Mouse (Mus musculus): ENCODE measurements at regions not wholly inside any gene's neighbourhood (a gene's known extent, or its start where the extent isn't known, plus 50 kb on each side); places are given as distances from the start of the nearest gene placed in this dataset.

GRCm38 (mm10) chr8:26688745-26689478 lies 288.2 kb upstream of the Zfp703 start:
- no peak for DNase-seq (ENCODE audit: low spot score in 2 of 2)

GRCm38 (mm10) chr8:26689479-26690177 lies 287.5 kb upstream of the Zfp703 start:
- DNase-seq (ENCODE audit: low spot score in 2 of 2) = no peak

- no peak for DNase-seq (ENCODE audit: low spot score in 2 of 2)
These were observed 286.9 kb upstream of the Zfp703 start for GRCm38 (mm10) chr8:26690178-26690735.

DNA sequence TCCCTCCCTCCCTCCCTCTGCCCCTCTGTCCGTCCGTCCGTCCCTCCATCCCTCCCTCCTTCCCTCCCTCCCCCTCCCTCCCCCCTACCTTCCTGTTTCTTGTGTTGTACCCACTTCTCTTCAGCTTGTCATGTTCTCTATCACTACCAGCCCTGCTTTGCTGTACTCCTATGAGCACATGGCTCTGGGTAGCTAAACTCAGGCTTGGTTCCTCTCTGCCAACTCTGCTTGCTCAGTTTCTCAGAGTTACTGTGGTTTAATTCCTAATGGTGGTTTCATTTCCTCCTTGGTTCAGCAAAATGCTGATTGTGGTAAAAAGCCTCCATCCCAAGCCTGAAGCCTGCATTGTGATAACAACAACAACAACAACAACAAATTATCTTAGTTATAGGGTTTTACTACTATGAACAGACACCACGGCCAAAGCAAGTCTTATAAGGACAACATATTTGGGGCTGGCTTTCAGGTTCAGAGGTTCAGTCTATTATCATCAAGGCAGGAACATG lies 279.5 kb upstream of the Zfp703 start:
- DNase-seq (ENCODE audit: low spot score in 2 of 2) = no peak

- DNase-seq (ENCODE audit: low spot score in 2 of 2) = peak; percentile 9 to 52
These were observed 278.5 kb upstream of the Zfp703 start for GRCm38 (mm10) chr8:26698580-26698979.

DNA sequence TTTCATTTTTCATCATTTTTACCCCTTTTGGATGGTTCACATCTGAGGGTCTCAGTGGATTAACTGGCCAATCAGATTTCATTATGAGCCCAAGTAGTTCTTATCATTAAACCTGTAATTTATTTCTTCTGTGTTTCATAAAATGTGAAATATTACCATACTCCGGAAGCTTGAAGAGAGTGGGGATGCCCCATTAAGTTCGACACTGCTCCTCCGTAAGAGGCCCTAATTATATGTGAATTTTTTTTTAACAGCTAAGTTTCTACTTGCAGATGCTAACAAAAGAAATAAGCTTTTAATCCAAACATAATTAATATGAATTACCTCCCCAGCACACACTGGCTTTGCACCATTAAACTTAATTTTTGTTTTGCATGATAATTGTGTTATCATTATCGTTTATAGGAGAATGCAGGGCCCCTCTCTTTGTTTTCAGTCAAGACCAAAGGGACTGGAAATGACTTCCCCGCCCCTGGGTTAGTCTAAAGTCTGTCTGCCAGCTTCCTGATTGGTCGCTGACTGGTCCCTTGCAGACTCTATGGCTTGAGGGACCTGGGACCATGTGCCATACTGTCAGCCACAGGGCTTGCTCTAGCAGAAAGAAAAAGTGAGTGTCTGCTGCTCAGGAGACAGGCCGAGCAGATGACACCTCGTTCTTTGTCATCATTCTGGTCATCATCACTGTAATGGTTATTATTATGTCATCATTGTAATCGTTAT lies 270.9 kb upstream of the Zfp703 start:
- no peak for DNase-seq (ENCODE audit: low spot score in 2 of 2)

DNA sequence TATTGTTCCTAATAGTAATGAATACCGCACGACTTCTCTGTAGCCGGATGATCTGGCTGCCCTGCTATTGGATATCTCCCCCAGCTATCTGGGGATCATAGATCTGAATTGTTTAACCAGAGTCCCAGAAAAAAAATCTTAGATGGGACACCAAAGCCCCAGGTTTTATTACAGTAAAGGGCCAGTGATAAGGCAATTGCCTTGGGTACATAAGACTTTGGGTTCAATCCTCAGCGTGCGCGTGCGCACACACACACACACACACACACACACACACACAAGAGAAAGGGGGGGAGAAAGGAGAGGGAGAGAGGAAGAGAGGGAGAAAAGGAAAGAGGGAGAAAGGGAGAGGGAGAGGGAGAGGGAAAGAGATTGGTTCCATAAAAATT lies 270.4 kb upstream of the Zfp703 start:
- DNase-seq (ENCODE audit: low spot score in 2 of 2) = no peak

GRCm38 (mm10) chr8:26713836-26714235 lies 263.3 kb upstream of the Zfp703 start:
- no peak for DNase-seq (ENCODE audit: low spot score in 2 of 2)

DNA sequence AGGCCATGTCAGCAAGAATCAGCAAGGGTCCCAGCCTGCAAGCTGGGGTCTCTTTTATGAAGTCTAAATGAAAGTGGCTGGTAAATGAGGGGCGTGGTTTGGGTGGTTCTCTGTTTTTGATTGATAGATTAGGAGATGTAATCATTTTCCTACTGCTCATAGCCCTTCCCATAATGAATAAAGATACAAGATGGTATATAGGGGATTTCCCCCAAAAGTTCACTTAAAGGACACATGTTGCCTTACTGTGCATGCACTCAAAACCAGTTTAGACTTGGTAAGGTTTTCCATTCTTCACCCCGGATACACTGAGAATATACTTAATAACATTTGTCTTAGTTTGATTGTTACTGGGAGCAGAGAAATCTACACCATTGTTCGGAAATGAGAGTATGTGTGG lies 262.4 kb upstream of the Zfp703 start:
- DNase-seq (ENCODE audit: low spot score in 2 of 2) = no peak

DNA sequence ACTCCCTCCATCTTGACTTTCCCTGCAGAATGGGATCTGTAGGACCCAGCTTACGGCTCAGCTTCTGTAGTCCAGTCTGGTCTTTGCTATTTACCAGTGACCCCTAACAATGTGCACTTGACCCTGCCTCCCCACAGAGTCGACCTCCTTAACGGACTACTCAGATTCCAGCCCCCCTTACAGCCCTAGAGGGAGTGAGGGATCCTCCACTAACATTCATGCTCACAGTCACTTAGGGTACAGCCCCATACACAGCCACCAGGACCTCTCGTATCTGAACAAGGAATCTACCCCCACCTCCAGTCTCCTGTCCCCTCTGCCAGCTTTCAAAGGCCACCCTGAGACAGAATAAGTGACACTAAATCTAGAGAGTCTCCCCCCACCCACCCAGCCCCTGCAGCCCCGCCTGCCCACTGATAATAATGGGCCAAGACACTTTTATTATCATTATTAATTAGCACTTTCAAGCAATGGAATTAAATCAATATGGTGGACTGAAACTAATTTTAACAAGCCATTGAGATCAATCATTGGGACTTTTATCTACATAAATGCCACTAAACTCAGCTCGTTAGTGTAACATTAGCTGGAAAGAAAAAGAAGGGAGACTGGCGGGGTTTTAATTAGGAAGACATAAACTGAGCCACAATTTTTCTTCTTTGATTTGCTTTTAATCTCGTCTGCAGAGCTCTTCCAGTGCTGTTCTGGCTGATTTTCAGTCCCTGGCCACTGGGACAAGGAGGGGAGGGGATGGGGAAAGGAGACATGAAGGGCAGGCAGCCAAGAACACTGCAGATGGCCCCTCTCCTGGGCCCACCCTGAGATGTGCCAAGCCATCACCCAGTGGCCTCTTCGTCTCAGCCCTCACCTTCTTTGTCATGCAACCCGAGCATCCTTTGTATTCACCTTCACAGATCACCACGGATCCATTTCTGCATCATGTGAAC lies 258.4 kb upstream of the Zfp703 start:
- no peak for DNase-seq (ENCODE audit: low spot score in 2 of 2)

GRCm38 (mm10) chr8:26722766-26723165 lies 254.4 kb upstream of the Zfp703 start:
- no peak for DNase-seq (ENCODE audit: low spot score in 2 of 2)

DNA sequence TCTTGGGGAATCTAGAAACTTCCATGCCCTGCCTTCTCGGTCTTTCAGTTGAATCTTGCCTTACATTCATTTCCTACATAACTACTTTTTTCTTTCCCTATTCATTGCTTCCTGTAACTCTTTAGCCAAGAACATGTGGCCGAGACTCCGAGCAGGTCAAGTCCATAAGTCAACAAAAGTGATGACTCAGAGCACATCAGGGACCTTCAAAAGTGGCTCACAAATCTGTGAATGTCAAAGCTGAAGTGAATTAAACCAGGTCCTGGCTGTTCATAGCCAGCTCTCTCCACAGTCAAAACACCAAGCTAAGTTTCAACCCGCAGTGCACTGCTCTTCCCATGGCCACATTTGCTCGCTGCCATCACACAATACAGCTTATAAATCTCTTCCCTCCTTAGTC lies 252.5 kb upstream of the Zfp703 start:
- no peak for DNase-seq (ENCODE audit: low spot score in 2 of 2)

DNA sequence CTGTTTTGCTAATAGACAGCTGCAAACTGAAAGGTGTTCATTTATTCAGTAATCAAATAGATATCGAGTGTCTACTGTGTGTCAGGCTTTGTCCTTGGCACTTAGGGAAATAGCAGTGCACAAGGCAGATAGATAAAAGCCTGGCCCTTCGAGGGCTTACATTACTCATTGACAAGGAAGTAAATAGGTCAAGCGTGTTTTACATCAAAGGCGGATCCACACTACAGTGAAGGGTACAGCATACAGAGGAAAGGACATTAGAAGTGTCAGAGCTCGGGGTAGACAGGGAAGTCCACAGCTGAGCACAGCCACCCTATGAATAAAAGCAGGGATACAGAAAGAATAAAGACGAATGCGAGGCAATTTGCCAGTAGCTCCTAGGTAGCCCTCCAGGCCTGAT lies 251.6 kb upstream of the Zfp703 start:
- no peak for DNase-seq (ENCODE audit: low spot score in 2 of 2)

DNA sequence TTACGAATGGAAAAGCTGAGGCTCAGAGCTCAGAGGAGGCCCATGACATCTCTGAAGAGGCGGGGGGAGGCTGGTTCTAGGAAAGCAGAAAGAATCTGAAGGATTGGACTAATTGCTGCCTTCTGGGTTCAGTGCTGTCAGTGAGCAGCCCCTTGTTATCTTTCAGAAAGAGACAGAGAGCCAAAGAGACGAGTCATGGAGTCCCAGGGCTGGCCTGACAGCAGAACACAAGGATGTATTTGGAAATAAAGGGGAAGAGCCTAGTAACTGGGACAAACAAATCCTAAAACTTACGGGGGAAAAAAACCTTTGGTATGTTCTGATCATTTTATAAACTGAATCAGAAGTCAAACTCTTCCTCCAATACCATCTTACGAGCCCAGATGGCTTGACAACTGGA lies 247.8 kb upstream of the Zfp703 start:
- DNase-seq (ENCODE audit: low spot score in 2 of 2) = no peak

- no peak for DNase-seq (ENCODE audit: low spot score in 2 of 2)
These were observed 246.0 kb upstream of the Zfp703 start for GRCm38 (mm10) chr8:26731111-26731510.

DNA sequence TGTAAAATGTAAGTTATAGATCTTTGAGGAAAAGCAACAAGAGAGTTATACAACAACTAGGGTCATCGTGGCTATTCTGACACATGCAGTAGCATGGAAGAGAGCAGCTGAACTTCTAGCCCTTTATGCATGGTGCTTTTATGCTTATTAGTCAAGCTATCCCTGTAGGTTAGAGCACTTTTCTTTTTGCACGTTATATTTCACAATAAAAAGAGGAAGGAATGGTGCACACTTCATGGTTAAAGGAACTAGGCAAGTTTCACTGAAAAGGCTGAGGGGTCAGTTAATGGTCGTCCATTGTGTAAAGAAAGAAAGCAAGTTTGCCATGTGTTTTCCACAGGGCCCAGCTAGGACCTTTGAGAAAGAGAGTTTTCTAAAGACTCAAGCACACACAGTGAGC lies 232.7 kb upstream of the Zfp703 start:
- no peak for DNase-seq (ENCODE audit: low spot score in 2 of 2)

DNA sequence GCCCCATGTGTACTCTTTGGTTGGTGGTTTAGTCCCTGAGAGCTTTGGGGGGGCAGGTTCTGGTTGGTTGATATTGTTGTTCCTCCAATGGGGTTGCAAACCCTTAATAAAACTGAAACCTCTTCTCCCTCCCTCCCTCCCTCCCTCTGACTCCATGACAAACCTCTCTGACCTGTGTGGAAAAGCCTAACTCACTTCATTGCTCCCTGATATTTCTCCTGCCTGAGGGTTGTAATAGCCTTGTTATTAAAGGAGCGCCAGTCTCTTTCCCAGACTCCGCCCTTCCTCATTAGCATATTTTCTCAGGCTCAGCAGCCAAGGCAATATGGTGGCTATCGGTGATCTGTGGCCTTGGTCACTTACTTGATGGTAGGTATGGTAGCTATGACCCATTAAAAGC lies 230.3 kb upstream of the Zfp703 start:
- DNase-seq (ENCODE audit: low spot score in 2 of 2) = no peak

GRCm38 (mm10) chr8:26747241-26747972 lies 229.7 kb upstream of the Zfp703 start:
- no peak for DNase-seq (ENCODE audit: low spot score in 2 of 2)

GRCm38 (mm10) chr8:26748161-26748971 lies 228.8 kb upstream of the Zfp703 start:
- no peak for DNase-seq (ENCODE audit: low spot score in 2 of 2)

GRCm38 (mm10) chr8:26748972-26749291 lies 228.2 kb upstream of the Zfp703 start:
- DNase-seq (ENCODE audit: low spot score in 2 of 2) = no peak

Measured in spleen, postnatal 10 days (tissue).